Mouse (Mus musculus) cerebellum, adult 8-10 months (tissue): ENCODE measurements at regions not wholly inside any gene's neighbourhood (a gene's known extent, or its start where the extent isn't known, plus 50 kb on each side); places are given as distances from the start of the nearest gene placed in this dataset.
A peak's percentile ranks its signal among the peaks of the same experiment; 100 is the strongest.

Experiments
- DNase-seq: peaks from one replicate; pipeline ENCODE4 v3.0.0; 2022

GRCm38 (mm10) chr11:51911481-51911880 lies 54.0 kb upstream of the Jade2 start:
- DNase-seq: no peak

GRCm38 (mm10) chr11:51915656-51916032 lies 51.8 kb upstream of the Cdkn2aipnl start:
- DNase-seq: no peak

GRCm38 (mm10) chr11:51916033-51916929 lies 51.2 kb upstream of the Cdkn2aipnl start:
- DNase-seq: peak; percentile 40
